Mouse (Mus musculus): ENCODE results near the gene Gtf3c3. TPM values are rescaled to one million over a fixed set of nuclear protein-coding genes. Genes with fewer than 3 reads are reported as not detected.

Gtf3c3 gene
- polyA plus RNA-seq, 2 experiments: 3.9 to 5.6 TPM

- Histone ChIP-seq H3K4me2 (ENCODE audit: low read depth) (no peak overlapping the region), H3K4me3 (ENCODE audit: insufficient read depth in 1 of 2, low read depth in 2 of 2, low read length in 2 of 2) (no peak overlapping the region), H3K4me1 (replicated peaks; ENCODE audit: control insufficient read depth in 2 of 2, insufficient read depth in 2 of 2, low read length in 1 of 2) (no peaks in the 10 kb centered on the region), H3K27me3 (ENCODE audit: control insufficient read depth, insufficient read depth, low read length) (no peaks in the 10 kb centered on the region), H3K9ac (replicated peaks) (no peak overlapping the region), H3K36me3 (replicated peaks; ENCODE audit: control insufficient read depth, insufficient read depth, low read depth) (no peaks in the 10 kb centered on the region), H3K27ac (no peak overlapping the region), H3K9me3 (ENCODE audit: control insufficient read depth, low read length) (no peaks in the 10 kb centered on the region)
- no peak for TF ChIP-seq CTCF (IDR thresholded peaks at IDR 0.05; ENCODE audit: low read depth)
- TF ChIP-seq EP300 (IDR thresholded peaks at IDR 0.05; ENCODE audit: low read depth): no peak
- 73% methylated on average over 6 of the region's 6 CpGs for WGBS (ENCODE audit: insufficient replicate concordance)
- ATAC-seq (ENCODE audit: insufficient read depth) (no peak), DNase-seq (ENCODE audit: low read depth in 3 of 3, low spot score in 3 of 3) (no peak)
Measured at GRCm38 (mm10) chr1:54356566-54356965, 82.2 kb downstream of the Gtf3c3 start.

GRCm38 (mm10) chr1:54355485-54355884 lies 83.3 kb downstream of the Gtf3c3 start:
- ATAC-seq (ENCODE audit: insufficient read depth) (no peak), DNase-seq (ENCODE audit: low read depth in 3 of 3, low spot score in 3 of 3) (no peak)
- no peaks in the 10 kb centered on the region for H3K4me1 ChIP-seq (replicated peaks; ENCODE audit: control insufficient read depth in 2 of 2, insufficient read depth in 2 of 2, low read length in 1 of 2)
- 68% methylated on average over 5 of the region's 5 CpGs for WGBS (ENCODE audit: insufficient replicate concordance)
- H3K36me3 ChIP-seq (replicated peaks; ENCODE audit: control insufficient read depth, insufficient read depth, low read depth): no peaks in the 10 kb centered on the region
- no peak overlapping the region for H3K9ac ChIP-seq (replicated peaks)
- no peak for TF ChIP-seq EP300 (IDR thresholded peaks at IDR 0.05; ENCODE audit: low read depth)
- no peak for TF ChIP-seq CTCF (IDR thresholded peaks at IDR 0.05; ENCODE audit: low read depth)
- no peak overlapping the region for H3K4me2 ChIP-seq (ENCODE audit: low read depth)
- no peaks in the 10 kb centered on the region for H3K9me3 ChIP-seq (ENCODE audit: control insufficient read depth, low read length)
- no peak overlapping the region for H3K27ac ChIP-seq
- H3K27me3 ChIP-seq (ENCODE audit: control insufficient read depth, insufficient read depth, low read length): no peaks in the 10 kb centered on the region
- H3K4me3 ChIP-seq (ENCODE audit: insufficient read depth in 1 of 2, low read depth in 2 of 2, low read length in 2 of 2): no peak overlapping the region

- H3K4me3 ChIP-seq (ENCODE audit: insufficient read depth in 1 of 2, low read depth in 2 of 2, low read length in 2 of 2): no peak overlapping the region
- H3K27ac ChIP-seq: no peak overlapping the region
- H3K9ac ChIP-seq (replicated peaks): no peak overlapping the region
- H3K36me3 ChIP-seq (replicated peaks; ENCODE audit: control insufficient read depth, insufficient read depth, low read depth): no peaks in the 10 kb centered on the region
- TF ChIP-seq CTCF (IDR thresholded peaks at IDR 0.05; ENCODE audit: low read depth) (no peak), EP300 (IDR thresholded peaks at IDR 0.05; ENCODE audit: low read depth) (no peak)
- no peak for ATAC-seq (ENCODE audit: insufficient read depth)
- no peaks in the 10 kb centered on the region for H3K9me3 ChIP-seq (ENCODE audit: control insufficient read depth, low read length)
- H3K4me1 ChIP-seq (replicated peaks; ENCODE audit: control insufficient read depth in 2 of 2, insufficient read depth in 2 of 2, low read length in 1 of 2): no peaks in the 10 kb centered on the region
- H3K4me2 ChIP-seq (ENCODE audit: low read depth): no peak overlapping the region
- DNase-seq (ENCODE audit: low read depth in 3 of 3, low spot score in 3 of 3): no peak
- WGBS (ENCODE audit: insufficient replicate concordance): 74% methylated on average over 4 of the region's 4 CpGs
- H3K27me3 ChIP-seq (ENCODE audit: control insufficient read depth, insufficient read depth, low read length): no peaks in the 10 kb centered on the region
Measured at GRCm38 (mm10) chr1:54354786-54355185, 84.0 kb downstream of the Gtf3c3 start.

Other genes starting within 250 kb of the Gtf3c3 start
- 0.26 and 0.32 TPM in 2 replicates for gene Hecw2, start 243.8 kb downstream of the Gtf3c3 start, polyA plus RNA-seq (2012; rRNA removed)
- 0.17 and 0.25 TPM in 2 replicates for gene Hecw2, start 243.8 kb downstream of the Gtf3c3 start, polyA plus RNA-seq (2014; fragmentation: Nextera tagmentation; extraction: Ambion mirVana)
- 0.15 and 0.23 TPM in 2 replicates for gene Ccdc150, start 188.3 kb downstream of the Gtf3c3 start, polyA plus RNA-seq (2012; rRNA removed)
- 0.06 and 0.28 TPM in 2 replicates for gene Ccdc150, start 188.3 kb downstream of the Gtf3c3 start, polyA plus RNA-seq (2014; fragmentation: Nextera tagmentation; extraction: Ambion mirVana)
- 0.29 and 0.30 TPM in 2 replicates for gene Pgap1, start 118.7 kb upstream of the Gtf3c3 start, polyA plus RNA-seq (2012; rRNA removed)
- gene Pgap1, start 118.7 kb upstream of the Gtf3c3 start, polyA plus RNA-seq (2014; fragmentation: Nextera tagmentation; extraction: Ambion mirVana): 0.80 and 1.2 TPM in 2 replicates